Mouse (Mus musculus) liver, embryonic 14.5 days (tissue): ENCODE results near the gene Malsu1.

Source experiments
- CTCF ChIP-seq: IDR thresholded peaks from 2 replicates; pipeline ENCODE4 v1.5.1; 2016; ENCODE audit warnings: antibody characterized with exemption, low read depth, control low read depth
- EP300 ChIP-seq: IDR thresholded peaks from 2 replicates; pipeline ENCODE4 v1.6.1; 2016; ENCODE audit warnings: antibody characterized with exemption, low read depth

- TF ChIP-seq CTCF (no peak), EP300 (no peak)
Observed at GRCm38 (mm10) chr6:49096933-49097461, 23.4 kb downstream of the Malsu1 start.
